Mouse (Mus musculus): ENCODE results near the gene Fkbpl.

Gene Fkbpl

GRCm38 (mm10) chr17:34626062-34626772, 18.3 kb upstream of the Fkbpl start:
- in situ Hi-C loops (cut with MboI; ENCODE audit: unreplicated experiment in 2 of 2) = loop anchor here (5.0 to 25.0 kb wide), 2 partner anchors 86 to 311 kb away; partner anchors contain the start of gene Neu1 (in 1 of the 2)

- in situ Hi-C loops (cut with MboI; ENCODE audit: unreplicated experiment in 2 of 2) = loop anchor here (5.0 to 25.0 kb wide), 2 partner anchors 86 to 311 kb away; partner anchors contain the start of gene Neu1 (in 1 of the 2)
Observed at GRCm38 (mm10) chr17:34626773-34627092, 17.8 kb upstream of the Fkbpl start.

GRCm38 (mm10) chr17:34627093-34627942, 17.2 kb upstream of the Fkbpl start:
- in situ Hi-C loops (cut with MboI; ENCODE audit: unreplicated experiment in 2 of 2) = loop anchor here (5.0 to 25.0 kb wide), 2 partner anchors 85 to 310 kb away; partner anchors contain the start of gene Neu1 (in 1 of the 2)

- in situ Hi-C loops (cut with MboI; ENCODE audit: unreplicated experiment in 2 of 2) = loop anchor here (5.0 to 25.0 kb wide), 2 partner anchors 84 to 309 kb away; partner anchors contain the start of gene Neu1 (in 1 of the 2)
Observed at GRCm38 (mm10) chr17:34627943-34628643, 16.5 kb upstream of the Fkbpl start, which contains the start of gene Ppt2. Gene Ppt2, minus strand, starts transcription at chr17:34628510.

- in situ Hi-C loops (cut with MboI; ENCODE audit: unreplicated experiment in 2 of 2) = loop anchor here (5.0 to 25.0 kb wide), 2 partner anchors 84 to 309 kb away; partner anchors contain the start of gene Neu1 (in 1 of the 2)
Observed at GRCm38 (mm10) chr17:34628644-34628967, 16.0 kb upstream of the Fkbpl start.

GRCm38 (mm10) chr17:34629221-34629751, 15.3 kb upstream of the Fkbpl start, which contains the start of gene Prrt1:
Gene Prrt1, plus strand, starts transcription at chr17:34629533.
- in situ Hi-C loops (cut with MboI; ENCODE audit: unreplicated experiment in 2 of 2) = loop anchor here (5.0 to 25.0 kb wide), 2 partner anchors 83 to 308 kb away; partner anchors contain the start of gene Neu1 (in 1 of the 2)

GRCm38 (mm10) chr17:34629796-34630603, 14.6 kb upstream of the Fkbpl start:
- in situ Hi-C loops (cut with MboI; ENCODE audit: unreplicated experiment in 2 of 2) = loop anchor here (5.0 to 25.0 kb wide), 2 partner anchors 82 to 307 kb away; partner anchors contain the start of gene Neu1 (in 1 of the 2)

- in situ Hi-C loops (cut with MboI; ENCODE audit: unreplicated experiment in 2 of 2) = loop anchor here in 1 of 2 experiments (25.0 kb wide), 1 partner anchor 306 kb away; the partner anchor contains the start of gene Neu1
Observed at GRCm38 (mm10) chr17:34630761-34631301, 13.7 kb upstream of the Fkbpl start.

GRCm38 (mm10) chr17:34631647-34632046, 12.9 kb upstream of the Fkbpl start:
- in situ Hi-C loops (cut with MboI; ENCODE audit: unreplicated experiment in 2 of 2) = loop anchor here in 1 of 2 experiments (25.0 kb wide), 1 partner anchor 306 kb away; the partner anchor contains the start of gene Neu1

- in situ Hi-C loops (cut with MboI; ENCODE audit: unreplicated experiment in 2 of 2) = loop anchor here in 1 of 2 experiments (25.0 kb wide), 1 partner anchor 305 kb away; the partner anchor contains the start of gene Neu1
Observed at GRCm38 (mm10) chr17:34632261-34632691, 12.3 kb upstream of the Fkbpl start.

GRCm38 (mm10) chr17:34635671-34636070, 8.9 kb upstream of the Fkbpl start:
- in situ Hi-C loops (cut with MboI; ENCODE audit: unreplicated experiment in 2 of 2) = loop anchor here in 1 of 2 experiments (25.0 kb wide), 1 partner anchor 302 kb away; the partner anchor contains the start of gene Neu1

- in situ Hi-C loops (cut with MboI; ENCODE audit: unreplicated experiment in 2 of 2) = loop anchor here in 1 of 2 experiments (25.0 kb wide), 1 partner anchor 300 kb away; the partner anchor contains the start of gene Neu1
Observed at GRCm38 (mm10) chr17:34637459-34637858, 7.1 kb upstream of the Fkbpl start.

GRCm38 (mm10) chr17:34639461-34640255, 4.9 kb upstream of the Fkbpl start:
- in situ Hi-C loops (cut with MboI; ENCODE audit: unreplicated experiment in 2 of 2) = loop anchor here (10.0 to 25.0 kb wide), 2 partner anchors 275 to 298 kb away; partner anchors contain the start of genes Neu1 (in 1 of the 2) and Slc44a4 (in 1 of the 2)

- in situ Hi-C loops (cut with MboI; ENCODE audit: unreplicated experiment in 2 of 2) = loop anchor here (10.0 to 25.0 kb wide), 2 partner anchors 274 to 296 kb away; partner anchors contain the start of genes Neu1 (in 1 of the 2) and Slc44a4 (in 1 of the 2)
Observed at GRCm38 (mm10) chr17:34640778-34641601, 3.6 kb upstream of the Fkbpl start.

- in situ Hi-C loops (cut with MboI; ENCODE audit: unreplicated experiment in 2 of 2) = loop anchor here (10.0 to 25.0 kb wide), 2 partner anchors 273 to 295 kb away; partner anchors contain the start of genes Neu1 (in 1 of the 2) and Slc44a4 (in 1 of the 2)
Observed at GRCm38 (mm10) chr17:34641945-34642344, 2.6 kb upstream of the Fkbpl start.

- in situ Hi-C loops (cut with MboI; ENCODE audit: unreplicated experiment in 2 of 2) = loop anchor here (10.0 to 25.0 kb wide), 2 partner anchors 271 to 294 kb away; partner anchors contain the start of genes Neu1 (in 1 of the 2) and Slc44a4 (in 1 of the 2)
Observed at GRCm38 (mm10) chr17:34643379-34643778, 1.2 kb upstream of the Fkbpl start.
